Mouse (Mus musculus) heart, embryonic 14.5 days (tissue): ENCODE results near the gene Dhx40. TPM values are rescaled to one million over a fixed set of nuclear protein-coding genes. Genes with fewer than 3 reads are reported as not detected.

ENCODE experiments used
- polyA plus RNA-seq: library from polyadenylated mRNA; unstranded; fragments of >200 nt; fragmentation: Nextera tagmentation; extraction: Ambion mirVana; gene quantifications from 2 replicates; pipeline ENCODE4 v1.2.1, GENCODE M21; 2014

The Dhx40 gene
- polyA plus RNA-seq, 1 experiment from 2014 or later: 17.0 TPM

Other genes starting within 250 kb of the Dhx40 start
- gene Vmp1, start 123.9 kb downstream of the Dhx40 start, polyA plus RNA-seq: 98.5 and 101 TPM in 2 replicates
- 21.5 and 22.3 TPM in 2 replicates for gene Ptrh2, start 123.8 kb downstream of the Dhx40 start, polyA plus RNA-seq
- 172 and 177 TPM in 2 replicates for gene Cltc, start 50.2 kb downstream of the Dhx40 start, polyA plus RNA-seq
- gene Ypel2, start 186.0 kb upstream of the Dhx40 start, polyA plus RNA-seq: 22.8 and 23.5 TPM in 2 replicates